Mouse (Mus musculus) intestine, embryonic 16.5 days (tissue): Measurements from ENCODE around the gene Ryr2. TPM values are rescaled to one million over a fixed set of nuclear protein-coding genes. Genes with fewer than 3 reads are reported as not detected.

Experiments used
- ATAC-seq: fragments of 200-750 bp; cut with Nextera tagmentation; 2 replicates; pipeline ENCODE4 v1.8.0; 2017; ENCODE audit warnings: moderate TSS enrichment, moderate library complexity
- H3K27ac ChIP-seq: fragments of 300-500 bp; sonication (generic); 2 replicates; pipeline ENCODE4 v1.5.1; 2014; ENCODE audit warnings: mild to moderate bottlenecking, low read length
- H3K27me3 ChIP-seq: fragments of 300-500 bp; sonication (generic); replicated peaks from 2 replicates; pipeline ENCODE4 v1.6.1; 2014; ENCODE audit warnings: low read length, control low read depth, mixed read lengths; ENCODE audit not compliant: control insufficient read depth, insufficient read depth
- H3K36me3 ChIP-seq: fragments of 300-500 bp; sonication (generic); 2 replicates; pipeline ENCODE4 v1.6.1; 2014; ENCODE audit warnings: low read length, control low read depth; ENCODE audit not compliant: control insufficient read depth, insufficient read depth
- H3K4me1 ChIP-seq: fragments of 300-500 bp; sonication (generic); 2 replicates; pipeline ENCODE4 v1.6.1; 2014; ENCODE audit warnings: low read length, control low read depth, mixed read lengths; ENCODE audit not compliant: control insufficient read depth, insufficient read depth
- H3K4me2 ChIP-seq: fragments of 300-500 bp; sonication (generic); 2 replicates; pipeline ENCODE4 v1.6.1; 2014; ENCODE audit warnings: low read depth, low read length, control low read depth
- H3K4me3 ChIP-seq: fragments of 300-500 bp; sonication (generic); 2 replicates; pipeline ENCODE4 v1.5.1; 2014; ENCODE audit warnings: mild to moderate bottlenecking, low read length
- H3K9ac ChIP-seq: fragments of 300-500 bp; sonication (generic); 2 replicates; pipeline ENCODE4 v1.6.1; 2014; ENCODE audit warnings: low read depth, low read length
- H3K9me3 ChIP-seq: fragments of 300-500 bp; sonication (generic); 2 replicates; pipeline ENCODE4 v1.6.1; 2016; ENCODE audit warnings: low read length, control low read depth; ENCODE audit not compliant: control insufficient read depth
- WGBS: fragments of 180-500 bp; shearing (Covaris S2); extraction: QIAGEN DNeasy Blood & Tissue Kit; methylation state at CpG from one replicate; pipeline ENCODE4 v1.1.7; 2014; 5-methylcytosine and 5-hydroxymethylcytosine counted together
- polyA plus RNA-seq: library from polyadenylated mRNA; unstranded; fragments of >200 nt; fragmentation: Nextera tagmentation; extraction: Ambion mirVana; gene quantifications from 2 replicates; pipeline ENCODE4 v1.2.1, GENCODE M21; 2015

The Ryr2 gene
- polyA plus RNA-seq, 1 experiment from 2014 or later = 0.78 TPM

DNA sequence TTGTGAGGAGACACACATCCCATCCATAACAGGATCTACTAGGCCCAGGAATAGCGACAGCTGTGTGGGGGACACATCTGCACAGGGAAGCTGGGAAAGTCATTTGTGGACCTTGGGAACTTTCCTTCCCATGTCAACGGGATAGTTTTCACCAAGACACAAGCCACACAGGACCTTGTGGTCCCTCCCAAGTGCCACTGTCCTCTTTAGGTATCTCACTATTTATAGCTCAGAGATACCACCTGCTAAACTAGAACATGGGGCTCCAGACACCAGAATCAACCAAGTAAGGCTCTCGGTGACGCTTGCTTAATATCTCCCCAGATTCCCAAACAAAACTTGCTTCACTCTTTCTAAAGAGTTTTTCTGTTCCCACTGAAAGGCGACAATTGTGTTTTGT, 73.5 kb downstream of the Ryr2 start:
- Histone ChIP-seq H3K27ac (no peak overlapping the region), H3K4me1 (no peaks in the 10 kb centered on the region), H3K9ac (no peak overlapping the region), H3K4me2 (no peak overlapping the region), H3K4me3 (no peak overlapping the region), H3K36me3 (no peaks in the 10 kb centered on the region), H3K9me3 (no peaks in the 10 kb centered on the region), H3K27me3 (no peaks in the 10 kb centered on the region)
- no peak for ATAC-seq
- WGBS = 87% methylated on average over 5 of the region's 5 CpGs

DNA sequence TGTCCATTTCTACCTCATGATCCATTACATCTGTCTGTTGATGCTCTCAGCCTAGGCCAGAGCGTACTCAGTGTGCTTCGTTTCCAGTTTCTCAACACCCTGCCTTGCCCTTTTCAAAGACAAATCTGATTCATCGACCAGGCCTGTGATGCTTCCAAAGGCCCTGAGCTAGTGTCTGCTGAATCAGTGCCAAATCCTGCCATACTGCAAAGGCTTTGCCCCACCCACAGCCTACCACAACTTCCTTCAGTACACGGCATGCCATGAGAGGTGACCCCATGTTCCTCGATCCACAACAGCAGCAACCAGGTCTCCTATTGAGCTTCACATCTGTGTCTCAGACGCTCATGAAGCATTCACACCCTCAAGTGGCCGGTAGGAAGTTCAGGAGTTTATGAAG, 76.9 kb downstream of the Ryr2 start:
- 86% methylated on average over 7 of the region's 7 CpGs for WGBS

DNA sequence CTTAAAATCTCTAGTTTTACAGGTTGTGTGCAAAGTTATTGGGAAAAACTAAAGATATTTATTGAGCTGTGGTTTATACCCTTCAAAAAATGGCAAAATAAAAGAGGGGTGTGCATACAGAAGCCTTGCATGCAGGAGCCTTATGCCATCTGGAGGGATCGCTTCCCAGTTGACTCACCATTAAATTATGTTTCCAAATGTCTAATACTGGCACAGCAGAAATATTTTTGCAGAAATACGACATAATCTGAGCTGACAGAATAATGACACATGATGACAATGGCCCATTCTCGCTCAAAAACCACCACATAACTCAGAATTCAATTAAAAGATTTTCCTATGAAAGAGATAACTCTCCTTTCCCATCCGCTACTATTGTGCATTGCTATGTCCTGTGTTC, 77.4 kb downstream of the Ryr2 start:
- no peak for ATAC-seq
- Histone ChIP-seq H3K9ac (no peak overlapping the region), H3K27ac (no peak overlapping the region), H3K4me3 (no peak overlapping the region), H3K4me2 (no peak overlapping the region), H3K4me1 (no peaks in the 10 kb centered on the region), H3K9me3 (no peaks in the 10 kb centered on the region), H3K36me3 (no peaks in the 10 kb centered on the region), H3K27me3 (no peaks in the 10 kb centered on the region)
- WGBS = 91% methylated on average over 4 of the region's 4 CpGs

More for the DNA sequence above, 76.9 kb downstream of the Ryr2 start:
- Histone ChIP-seq H3K9ac (no peak overlapping the region), H3K4me2 (no peak overlapping the region), H3K27ac (no peak overlapping the region), H3K27me3 (no peaks in the 10 kb centered on the region), H3K9me3 (no peaks in the 10 kb centered on the region), H3K36me3 (no peaks in the 10 kb centered on the region), H3K4me3 (no peak overlapping the region), H3K4me1 (no peaks in the 10 kb centered on the region)
- ATAC-seq = no peak

DNA sequence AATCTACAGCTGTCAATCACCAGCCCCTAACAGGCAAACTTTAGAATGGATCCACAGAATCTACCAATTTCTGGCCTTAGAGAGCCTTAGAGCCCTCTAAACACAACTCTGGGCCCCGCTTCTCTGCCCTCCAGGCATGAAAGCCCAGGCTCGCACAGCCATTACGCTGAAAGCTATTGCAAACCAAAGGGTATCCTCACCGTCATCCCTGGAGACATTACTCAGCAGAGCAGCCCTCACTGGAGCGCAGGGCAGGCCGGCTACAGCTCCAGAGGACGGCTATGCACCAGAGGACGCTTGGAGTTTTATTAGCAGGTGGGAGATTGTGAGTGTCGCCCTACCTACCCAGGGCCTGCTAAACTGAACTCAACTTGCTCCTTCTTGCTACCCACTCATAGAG, 88.7 kb downstream of the Ryr2 start:
- no peak overlapping the region for H3K4me3 ChIP-seq
- H3K4me2 ChIP-seq = no peak overlapping the region
- no peaks in the 10 kb centered on the region for H3K27me3 ChIP-seq
- H3K4me1 ChIP-seq = no peaks in the 10 kb centered on the region
- ATAC-seq = no peak
- whole genome bisulfite sequencing = 79% methylated on average over 9 of the region's 9 CpGs
- no peak overlapping the region for H3K9ac ChIP-seq
- H3K9me3 ChIP-seq = no peaks in the 10 kb centered on the region
- no peak overlapping the region for H3K27ac ChIP-seq
- no peaks in the 10 kb centered on the region for H3K36me3 ChIP-seq

DNA sequence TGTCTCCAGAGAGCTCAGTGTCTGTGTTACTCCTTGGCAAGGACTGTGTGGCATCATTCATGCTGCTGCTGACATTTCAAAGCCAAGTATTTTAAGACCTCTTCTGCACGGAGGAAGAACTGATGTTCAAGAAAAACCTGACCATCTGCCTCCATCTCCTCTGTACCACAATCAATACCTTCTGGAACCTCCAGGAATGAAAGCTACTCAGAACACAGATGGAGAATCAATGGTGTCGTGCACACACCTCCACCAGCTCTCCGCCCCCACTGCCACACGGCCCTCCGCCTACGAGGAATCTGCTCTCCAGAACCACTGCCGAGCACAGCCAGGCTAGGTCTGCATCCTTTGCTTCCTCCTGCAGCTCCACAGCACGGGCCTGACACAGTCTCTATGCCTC, 92.8 kb downstream of the Ryr2 start:
- no peaks in the 10 kb centered on the region for H3K4me1 ChIP-seq
- H3K27me3 ChIP-seq = no peaks in the 10 kb centered on the region
- no peaks in the 10 kb centered on the region for H3K36me3 ChIP-seq
- no peak overlapping the region for H3K9ac ChIP-seq
- WGBS = 68% methylated on average over 8 of the region's 8 CpGs
- H3K4me2 ChIP-seq = no peak overlapping the region
- no peaks in the 10 kb centered on the region for H3K9me3 ChIP-seq
- ATAC-seq = no peak
- no peak overlapping the region for H3K27ac ChIP-seq
- H3K4me3 ChIP-seq = no peak overlapping the region

DNA sequence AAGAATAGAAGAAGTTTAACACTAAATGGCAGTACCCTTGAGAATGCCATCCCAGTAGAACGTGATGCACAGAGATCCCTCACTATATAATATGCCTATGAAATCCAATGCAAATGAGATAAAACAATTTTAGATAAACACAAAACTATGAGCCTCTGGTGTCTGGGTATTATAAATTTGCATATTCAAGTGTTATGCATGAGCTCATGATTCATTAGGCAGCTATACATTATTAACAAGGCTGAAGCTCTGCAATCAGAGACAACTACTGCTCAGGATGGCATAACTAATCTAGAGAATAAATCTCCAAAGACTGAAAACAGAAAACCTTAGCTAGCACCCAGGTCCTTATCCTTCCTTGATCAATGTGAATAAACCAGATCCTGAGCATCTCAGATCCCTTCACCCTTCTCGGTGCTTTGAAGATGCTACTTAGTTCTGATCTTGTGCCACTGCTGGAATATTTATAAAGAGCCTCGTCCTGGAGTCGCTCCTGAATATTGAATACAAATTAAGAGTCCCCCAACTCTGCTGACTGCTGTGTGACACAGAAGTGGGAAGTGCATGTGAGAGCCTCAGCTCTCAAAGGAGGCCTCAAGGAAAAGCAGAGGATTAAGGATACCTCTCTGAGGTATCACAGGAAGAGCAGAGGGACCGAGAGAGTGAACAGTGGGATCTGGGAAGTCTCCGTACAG, 97.6 kb downstream of the Ryr2 start:
- H3K4me1 ChIP-seq = no peaks in the 10 kb centered on the region
- no peaks in the 10 kb centered on the region for H3K27me3 ChIP-seq
- 73% methylated on average over 6 of the region's 6 CpGs for WGBS
- no peak overlapping the region for H3K27ac ChIP-seq
- ATAC-seq = no peak
- no peak overlapping the region for H3K4me3 ChIP-seq
- H3K4me2 ChIP-seq = no peak overlapping the region
- no peaks in the 10 kb centered on the region for H3K36me3 ChIP-seq
- H3K9ac ChIP-seq = no peak overlapping the region
- no peaks in the 10 kb centered on the region for H3K9me3 ChIP-seq

DNA sequence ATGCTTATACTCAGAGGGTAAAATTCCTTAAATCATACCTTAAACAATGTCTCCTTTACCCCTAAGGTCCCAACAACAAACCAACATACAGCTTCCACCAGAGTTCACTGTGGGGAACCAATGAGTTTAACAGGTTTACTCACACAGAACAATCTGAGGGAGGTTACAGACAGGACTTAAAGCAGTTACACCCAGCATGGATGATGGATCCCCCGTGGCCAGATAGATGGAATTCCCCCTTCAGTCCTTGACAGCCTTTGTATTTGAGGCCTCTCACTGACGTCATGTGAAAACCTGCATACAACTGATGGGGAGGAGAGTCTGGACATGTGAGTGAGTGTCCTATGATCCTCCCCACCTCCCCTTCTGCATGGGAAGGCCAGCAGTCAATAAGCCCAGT, 99.2 kb downstream of the Ryr2 start:
- H3K27ac ChIP-seq = no peak overlapping the region
- H3K4me1 ChIP-seq = no peaks in the 10 kb centered on the region
- H3K4me2 ChIP-seq = no peak overlapping the region
- H3K36me3 ChIP-seq = no peaks in the 10 kb centered on the region
- H3K9ac ChIP-seq = no peak overlapping the region
- ATAC-seq = no peak
- H3K9me3 ChIP-seq = no peaks in the 10 kb centered on the region
- WGBS = 71% methylated on average over 2 of the region's 2 CpGs
- no peaks in the 10 kb centered on the region for H3K27me3 ChIP-seq
- H3K4me3 ChIP-seq = no peak overlapping the region

DNA sequence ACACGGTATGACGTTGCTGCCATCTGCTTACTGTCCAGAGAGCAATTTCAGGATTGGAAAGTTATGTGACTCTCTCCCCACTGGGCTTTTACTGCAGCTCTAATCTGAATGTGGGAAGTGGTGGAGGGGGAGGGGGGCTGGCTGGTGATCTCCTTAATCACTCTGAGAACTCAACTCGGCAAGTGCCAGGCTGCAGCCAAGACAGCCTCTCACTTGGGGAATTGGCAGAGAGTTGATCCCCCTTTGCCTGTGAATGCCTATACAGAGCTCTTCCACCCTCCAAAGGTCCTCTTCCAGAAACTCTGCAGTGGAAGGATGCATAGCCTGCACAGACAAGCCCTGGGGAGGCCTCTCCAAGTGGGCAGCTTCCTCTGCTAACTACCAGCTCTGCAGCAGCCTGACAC, 104.9 kb downstream of the Ryr2 start:
- Histone ChIP-seq H3K36me3 (no peaks in the 10 kb centered on the region), H3K27ac (no peak overlapping the region), H3K9me3 (no peaks in the 10 kb centered on the region), H3K4me2 (no peak overlapping the region), H3K4me1 (0 out of 2 replicates have a peak, but pooled peaks cover 6% of the 10 kb centered on the region), H3K4me3 (no peak overlapping the region), H3K9ac (no peak overlapping the region), H3K27me3 (no peaks in the 10 kb centered on the region)
- 39% methylated on average over 3 of the region's 3 CpGs for WGBS
- ATAC-seq = no peak

DNA sequence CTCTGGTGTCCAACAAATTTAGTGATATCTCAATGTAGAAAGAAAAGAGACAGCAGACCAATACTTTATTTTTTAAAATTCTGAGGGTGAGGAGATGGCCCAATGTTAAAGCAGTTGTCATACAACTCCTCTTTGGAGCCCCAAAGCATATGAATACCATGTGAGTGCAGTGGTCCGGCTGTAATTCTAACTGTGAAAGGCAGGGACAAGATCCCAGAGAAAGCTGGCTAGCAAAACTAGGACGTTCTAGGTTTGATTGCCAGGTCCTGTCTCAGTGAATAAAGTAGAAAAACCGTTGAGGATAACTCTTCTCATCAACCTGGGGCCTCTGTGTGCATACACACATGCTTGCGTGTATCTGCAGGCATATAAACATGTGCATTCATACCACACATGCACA, 106.9 kb downstream of the Ryr2 start:
- Histone ChIP-seq H3K27ac (no peak overlapping the region), H3K9ac (no peak overlapping the region), H3K4me2 (no peak overlapping the region), H3K9me3 (no peaks in the 10 kb centered on the region), H3K27me3 (no peaks in the 10 kb centered on the region), H3K4me1 (0 out of 2 replicates have a peak, but pooled peaks cover 6% of the 10 kb centered on the region), H3K36me3 (no peaks in the 10 kb centered on the region), H3K4me3 (no peak overlapping the region)
- ATAC-seq = no peak
- 74% methylated on average over 4 of the region's 4 CpGs for WGBS

DNA sequence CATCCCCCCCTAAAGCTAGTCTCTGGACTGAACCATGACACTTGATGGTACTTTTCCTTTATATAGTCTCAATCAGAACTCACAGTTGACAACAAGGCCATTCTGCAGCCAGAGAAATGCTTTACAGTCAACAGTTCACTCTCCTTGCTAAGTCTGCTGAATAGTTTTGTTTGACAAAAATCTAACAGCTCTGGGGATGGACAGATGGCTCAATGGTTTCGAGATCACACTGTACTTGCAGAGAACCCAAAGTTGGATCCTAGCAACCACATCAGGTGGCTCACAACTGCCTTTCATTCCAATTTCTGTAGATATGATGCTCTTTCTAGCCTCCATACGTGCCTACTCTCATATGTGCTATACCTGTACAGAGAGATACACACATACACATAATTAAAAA, 109.4 kb downstream of the Ryr2 start:
- Histone ChIP-seq H3K27ac (no peak overlapping the region), H3K9me3 (no peaks in the 10 kb centered on the region), H3K4me3 (no peak overlapping the region), H3K27me3 (no peaks in the 10 kb centered on the region), H3K4me2 (no peak overlapping the region), H3K4me1 (0 out of 2 replicates have a peak, but pooled peaks cover 6% of the 10 kb centered on the region), H3K36me3 (no peaks in the 10 kb centered on the region), H3K9ac (no peak overlapping the region)
- ATAC-seq = no peak
- WGBS = 84% methylated on average over 2 of the region's 2 CpGs
